Mouse (Mus musculus) myocyte (in vitro differentiated cells): ENCODE results near the gene Ces1e.
"Not testable (repeated sequence)": the region's sequence is repeated elsewhere in the genome, so short reads cannot be mapped to it uniquely, and the experiment has no call there.

Experiments used
- E2F4 ChIP-seq: IDR thresholded peaks from one replicate; pipeline ENCODE4 v1.6.1; 2011; ENCODE audit warnings: mild to moderate bottlenecking, control low read depth, moderate library complexity; ENCODE audit not compliant: insufficient read depth
- MAX ChIP-seq: IDR thresholded peaks from one replicate; pipeline ENCODE4 v1.6.1; 2011; ENCODE audit warnings: low read depth, mild to moderate bottlenecking, control low read depth
- MYOD1 ChIP-seq, 3 experiments: IDR thresholded peaks; one replicate each; pipeline ENCODE4 v1.6.1; 2011; ENCODE audit warnings: control low read depth in 2 of 3, low read depth in 2 of 3, mild to moderate bottlenecking in 2 of 3, moderate library complexity in 1 of 3; ENCODE audit not compliant: insufficient read length in 2 of 3, control insufficient read depth in 1 of 3
- MYOG ChIP-seq, 3 experiments: IDR thresholded peaks; one replicate each; pipeline ENCODE4 v1.6.1; 2011; ENCODE audit warnings: control low read depth in 2 of 3, low read depth in 2 of 3, mild to moderate bottlenecking in 2 of 3; ENCODE audit not compliant: insufficient read length in 2 of 3, control insufficient read depth in 1 of 3, insufficient read depth in 1 of 3
- POLR2A ChIP-seq: IDR thresholded peaks from one replicate; pipeline ENCODE4 v1.6.1; 2011; ENCODE audit warnings: low read depth, mild to moderate bottlenecking, control low read depth, moderate library complexity; ENCODE audit not compliant: insufficient read length
- POLR2AphosphoS2 ChIP-seq: IDR thresholded peaks from one replicate; pipeline ENCODE4 v1.6.1; 2011; ENCODE audit warnings: low read depth, control low read depth; ENCODE audit not compliant: insufficient read length
- SRF ChIP-seq: IDR thresholded peaks from one replicate; pipeline ENCODE4 v1.6.1; 2011; ENCODE audit warnings: low read depth; ENCODE audit not compliant: control insufficient read depth, insufficient read length
- TCF12 ChIP-seq: IDR thresholded peaks from one replicate; pipeline ENCODE4 v1.6.1; 2011; ENCODE audit warnings: mild to moderate bottlenecking, control low read depth; ENCODE audit not compliant: poor library complexity, insufficient read depth, severe bottlenecking
- USF1 ChIP-seq: IDR thresholded peaks from one replicate; pipeline ENCODE4 v1.6.1; 2011; ENCODE audit warnings: low read depth, mild to moderate bottlenecking, control low read depth, moderate library complexity

DNA sequence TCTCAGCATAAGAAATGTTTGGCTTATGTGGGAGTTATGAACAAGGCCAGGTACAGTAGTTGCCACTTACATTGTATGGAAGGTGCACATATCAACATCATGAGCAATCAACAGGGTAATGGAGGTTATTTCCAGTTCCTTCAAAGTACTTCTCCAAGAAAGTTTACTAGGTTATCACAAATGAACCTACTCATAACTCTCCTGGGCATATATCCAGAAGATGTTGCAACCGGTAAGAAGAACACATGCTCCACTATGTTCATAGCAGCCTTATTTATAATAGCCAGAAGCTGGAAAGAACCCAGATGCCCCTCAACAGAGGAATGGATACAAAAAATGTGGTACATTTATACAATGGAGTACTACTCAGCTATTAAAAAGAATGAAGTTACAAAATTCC lies 2.9 kb downstream of the Ces1e start:
- not testable (repeated sequence) for TF ChIP-seq POLR2A; MYOG (IDR thresholded peaks at IDR 0.05; ENCODE audit: control insufficient read depth in 1 of 3, insufficient read depth in 1 of 3, insufficient read length in 2 of 3, low read depth in 2 of 3); USF1; MYOD1 (IDR thresholded peaks at IDR 0.05; ENCODE audit: control insufficient read depth in 1 of 3, insufficient read length in 2 of 3, low read depth in 2 of 3); E2F4; TCF12; MAX; POLR2AphosphoS2; SRF
